Mouse (Mus musculus) stomach, postnatal 0 days (tissue): Measurements from ENCODE around the gene Rtn4r.

Source experiments
- CTCF ChIP-seq: IDR thresholded peaks from 2 replicates; pipeline ENCODE4 v1.5.1; 2016; ENCODE audit warnings: antibody characterized with exemption, low read depth, mild to moderate bottlenecking, moderate library complexity
- EP300 ChIP-seq: optimal IDR thresholded peaks from 2 replicates; pipeline ENCODE3; 2016; ENCODE audit warnings: antibody characterized with exemption

- TF ChIP-seq CTCF (no peak), EP300 (no peak)
These were observed 4.0 kb upstream of the Rtn4r start for GRCm38 (mm10) chr16:18123471-18123870.
